Mouse (Mus musculus) kidney, adult 2 months (tissue): ENCODE measurements around the gene Cacna1c.

Source experiments
- CTCF ChIP-seq: fragments of 200-500 bp; conservative IDR thresholded peaks from 2 replicates; pipeline ENCODE4 v1.5.1; 2011; ENCODE audit warnings: low read depth, mild to moderate bottlenecking, control low read depth, low read length, moderate library complexity, mixed read lengths; ENCODE audit not compliant: insufficient read depth, insufficient read length
- POLR2A ChIP-seq: fragments of 200-500 bp; IDR thresholded peaks from one replicate; pipeline ENCODE4 v1.6.1; 2011; ENCODE audit warnings: low read depth, low read length, control low read depth

- TF ChIP-seq CTCF (no peak), POLR2A (no peak)
Observed at GRCm38 (mm10) chr6:118838919-118839915, 357.0 kb downstream of the Cacna1c start.
